17 mouse cellular contexts compared by ENCODE assay signal in genomic region chr8:70208130-70208529, GRCm38 (mm10). TPM values are rescaled to one million over a fixed set of nuclear protein-coding genes. Genes with fewer than 3 reads are reported as not detected.
DNase-seq lines count a peak whose midpoint lies in the region; ATAC-seq lines count a peak whose summit lies in the region.
"Had no signal": no experiment of that assay in that cellular context is flagged by ENCODE, and none has a peak within 500 bp of the region (broad histone marks: within the 10 kb centered on the region; RNA-seq: fewer than 3 reads in every experiment).

No protein-coding gene starts in this region.

- H3K4me3 ChIP-seq in heart, embryonic 10.5 days: no peak overlapping the region
- H3K4me3 ChIP-seq in lung, embryonic 15.5 days: no peak overlapping the region

- 38% methylated on average over 1 of the region's 1 CpGs for WGBS in heart, embryonic 10.5 days
- WGBS in lung, embryonic 15.5 days: 33% methylated on average over 1 of the region's 1 CpGs

- no peaks in the 10 kb centered on the region for H3K36me3 ChIP-seq in heart, embryonic 10.5 days
- H3K36me3 ChIP-seq in lung, embryonic 15.5 days: no peaks in the 10 kb centered on the region

- no peaks in the 10 kb centered on the region for H3K9me3 ChIP-seq in heart, embryonic 10.5 days
- no peaks in the 10 kb centered on the region for H3K9me3 ChIP-seq in lung, embryonic 15.5 days

- no peak overlapping the region for H3K4me2 ChIP-seq in lung, embryonic 15.5 days

- H3K27ac ChIP-seq in heart, embryonic 10.5 days: 0 out of 2 replicates have a peak overlapping the region, but pooled peaks have one; percentile 5
- H3K27ac ChIP-seq in lung, embryonic 15.5 days: no peak overlapping the region
- H3K27ac ChIP-seq: macrophage had no signal

- H3K9ac ChIP-seq in lung, embryonic 15.5 days: peak overlapping the region; percentile 20; the same call in 1 of the 2 replicates

- peaks cover 27% of the 10 kb centered on the region for H3K4me1 ChIP-seq in heart, embryonic 10.5 days
- peaks cover 16% of the 10 kb centered on the region for H3K4me1 ChIP-seq in lung, embryonic 15.5 days

- peaks cover 10% of the 10 kb centered on the region; the same call in 1 of the 2 replicates for H3K27me3 ChIP-seq in heart, embryonic 10.5 days (ENCODE audit: insufficient read depth, poor library complexity, severe bottlenecking)
- no peaks in the 10 kb centered on the region for H3K27me3 ChIP-seq in lung, embryonic 15.5 days

- no peak for DNase-seq in heart, embryonic 10.5 days (ENCODE audit: low spot score)
- no peak for DNase-seq in heart, adult 8-10 months (ENCODE audit: low spot score)
- DNase-seq in lung, postnatal 25 days (ENCODE audit: low spot score): no peak
- DNase-seq in kidney, postnatal 25 days: peak; percentile 51 to 86
- peak; percentile 61 for DNase-seq in yolk sac, embryonic 10.5 days (ENCODE audit: low spot score)
- no peak for DNase-seq in testis, postnatal 10 days (ENCODE audit: low spot score)
- no peak for DNase-seq in Muller cell, postnatal 12 days (ENCODE audit: inconsistent ontology term)
- DNase-seq: adrenal gland, postnatal 10 days; cerebellum, adult 8-10 months; gastrocnemius, postnatal 10 days; lung, adult 18-20 months; midbrain, embryonic 14.5 days; right cerebral cortex, postnatal 14 days; thymus, postnatal 4 days had no signal

- ATAC-seq in lung, embryonic 15.5 days (ENCODE audit: borderline replicate concordance, extremely low read depth, low FRiP score, low TSS enrichment): no peak
- ATAC-seq: forebrain, embryonic 14.5 days had no signal

RNA-seq across cellular contexts. Expression of gene Slc25a42, which starts 4.0 kb away (rescaled TPM):
- 5.8 and 9.5 TPM in 2 replicates for polyA plus RNA-seq in heart, embryonic 10.5 days (2016; fragmentation: Nextera tagmentation; extraction: Ambion mirVana)
- total RNA-seq in heart, adult 8-10 months (2022): 10 to 100 TPM; 43.7 to 67.9 (median 57.0) TPM
- polyA plus RNA-seq in lung, embryonic 15.5 days (2015; fragmentation: Nextera tagmentation; extraction: Ambion mirVana): 3.9 and 4.4 TPM in 2 replicates

RNA-seq across cellular contexts. Expression of gene Sugp2, which starts 25.9 kb away (rescaled TPM):
- polyA plus RNA-seq in heart, embryonic 10.5 days (2016; fragmentation: Nextera tagmentation; extraction: Ambion mirVana): 34.7 and 34.8 TPM in 2 replicates
- 10 to 100 TPM; 39.4 to 47.4 (median 41.7) TPM for total RNA-seq in heart, adult 8-10 months (2022)
- polyA plus RNA-seq in lung, embryonic 15.5 days (2015; fragmentation: Nextera tagmentation; extraction: Ambion mirVana): 26.7 and 27.7 TPM in 2 replicates

RNA-seq across cellular contexts. Expression of gene Armc6, which starts 26.1 kb away (rescaled TPM):
- polyA plus RNA-seq in heart, embryonic 10.5 days (2016; fragmentation: Nextera tagmentation; extraction: Ambion mirVana): 29.5 and 31.6 TPM in 2 replicates
- total RNA-seq in heart, adult 8-10 months (2022): 1 to 10 TPM; 6.8 to 9.0 (median 7.4) TPM
- 24.2 and 30.1 TPM in 2 replicates for polyA plus RNA-seq in lung, embryonic 15.5 days (2015; fragmentation: Nextera tagmentation; extraction: Ambion mirVana)

RNA-seq across cellular contexts. Expression of gene Tmem161a, which starts 36.0 kb away (rescaled TPM):
- 93.9 and 123 TPM in 2 replicates for polyA plus RNA-seq in heart, embryonic 10.5 days (2016; fragmentation: Nextera tagmentation; extraction: Ambion mirVana)
- total RNA-seq in heart, adult 8-10 months (2022): 100 to 1,000 TPM in 3 of 4 experiments, 10 to 100 TPM in 1; 93.6 to 114 (median 106) TPM
- polyA plus RNA-seq in lung, embryonic 15.5 days (2015; fragmentation: Nextera tagmentation; extraction: Ambion mirVana): 69.7 TPM in 2 replicates

Comparison
In these comparisons a context has a peak if more than half of its experiments do, and no peak if none do; other contexts are left out.
1. DNase-seq: peak in kidney, postnatal 25 days (2 of 2) and yolk sac, embryonic 10.5 days (single experiment); none in heart, embryonic 10.5 days (single experiment), heart, adult 8-10 months (single experiment), lung, postnatal 25 days (single experiment), testis, postnatal 10 days (single experiment) and Muller cell, postnatal 12 days (single experiment).